Mouse (Mus musculus): Measurements from ENCODE around the gene Abtb1. TPM values are rescaled to one million over a fixed set of nuclear protein-coding genes. Genes with fewer than 3 reads are reported as not detected.

Abtb1 gene
- polyA plus RNA-seq, 1 experiment from 2014 or later, result 41.0 TPM

DNA sequence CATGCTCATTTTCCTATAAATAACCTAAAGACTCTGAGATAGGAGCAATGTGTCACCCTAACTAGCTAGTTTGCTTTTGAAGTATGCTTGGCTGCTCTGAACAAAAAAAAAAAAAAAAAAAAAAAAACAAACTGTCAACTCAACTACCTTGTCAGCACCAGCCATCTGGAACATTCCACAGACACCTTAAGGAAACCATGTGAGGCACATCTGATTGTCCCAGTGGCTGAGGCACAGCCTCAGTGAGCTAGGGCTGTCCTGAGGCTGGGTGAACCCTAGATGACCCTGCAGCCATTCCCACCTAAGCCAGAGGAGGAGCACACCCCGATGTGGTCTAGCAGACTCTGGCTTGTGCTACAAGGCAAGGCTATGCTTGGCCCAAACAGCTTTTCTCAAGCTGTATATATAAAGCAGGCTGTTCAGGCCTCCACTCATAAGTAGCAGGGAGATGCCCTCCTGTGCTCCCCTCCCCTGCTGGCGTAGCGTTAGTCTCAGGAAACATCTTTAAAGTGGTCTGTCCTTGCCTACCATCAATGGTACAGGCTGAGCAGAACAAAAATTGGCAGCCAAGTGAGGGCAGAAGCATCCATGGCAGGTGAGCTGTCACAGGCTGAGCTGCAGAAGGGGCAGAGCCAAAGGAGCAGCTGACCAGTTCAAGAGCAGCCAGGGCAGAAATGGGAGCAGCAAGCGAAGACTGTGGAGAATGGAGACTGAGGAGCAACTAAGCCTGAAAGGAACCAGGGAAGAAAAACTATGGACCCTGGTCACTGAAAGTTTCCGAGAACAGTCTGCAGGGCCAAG lies 8.2 kb downstream of the Abtb1 start:
- DNase-seq (ENCODE audit: low spot score) (no peak), ATAC-seq (replicated peaks; ENCODE audit: low FRiP score, low read depth) (peak; percentile 76)
- TF ChIP-seq CTCF (IDR thresholded peaks at IDR 0.05; ENCODE audit: low read depth), result 0 out of 2 replicates have a peak, but pooled peaks have one; percentile 11
- Histone ChIP-seq H3K4me3 (replicated peaks; ENCODE audit: low read depth, low read length) (no peak overlapping the region), H3K9ac (ENCODE audit: low read depth, low read length) (no peak overlapping the region), H3K27me3 (ENCODE audit: insufficient read depth, low read length) (no peaks in the 10 kb centered on the region), H3K4me2 (ENCODE audit: low read length) (no peak overlapping the region), H3K27ac (0 out of 2 replicates have a peak overlapping the region, but pooled peaks have one; percentile 5), H3K36me3 (ENCODE audit: insufficient read depth, low read length) (peaks cover 30% of the 10 kb centered on the region), H3K9me3 (replicated peaks; ENCODE audit: low read length) (no peaks in the 10 kb centered on the region), H3K4me1 (replicated peaks; ENCODE audit: insufficient read depth, low read length) (no peaks in the 10 kb centered on the region)
- 68% methylated on average over 5 of the region's 5 CpGs for WGBS

DNA sequence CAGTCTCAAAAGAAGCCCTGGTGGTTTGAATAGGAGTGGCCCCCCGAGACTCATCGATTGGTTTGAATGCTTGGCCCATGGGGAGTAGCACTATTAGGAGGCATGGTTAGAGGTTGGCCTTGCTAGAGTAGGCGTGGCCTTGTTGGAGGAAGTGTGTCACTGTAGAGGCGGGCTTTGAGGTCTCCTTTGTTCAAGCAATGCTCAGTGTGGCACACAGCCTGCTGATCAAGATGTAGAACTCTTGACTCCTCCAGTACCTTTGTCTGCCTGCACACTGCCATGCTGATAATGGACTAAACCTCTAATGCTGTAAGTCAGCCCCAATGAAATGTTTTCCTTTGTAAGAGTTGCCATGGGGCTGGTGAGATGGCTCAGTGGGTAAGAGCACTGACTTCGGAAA lies 9.1 kb downstream of the Abtb1 start:
- Histone ChIP-seq H3K27ac (no peak overlapping the region), H3K4me3 (replicated peaks; ENCODE audit: low read depth, low read length) (no peak overlapping the region), H3K9me3 (replicated peaks; ENCODE audit: low read length) (no peaks in the 10 kb centered on the region), H3K36me3 (ENCODE audit: insufficient read depth, low read length) (peaks cover 21% of the 10 kb centered on the region), H3K9ac (ENCODE audit: low read depth, low read length) (no peak overlapping the region), H3K27me3 (ENCODE audit: insufficient read depth, low read length) (no peaks in the 10 kb centered on the region), H3K4me1 (replicated peaks; ENCODE audit: insufficient read depth, low read length) (no peaks in the 10 kb centered on the region), H3K4me2 (ENCODE audit: low read length) (no peak overlapping the region)
- 83% methylated on average over 5 of the region's 5 CpGs for WGBS
- DNase-seq (ENCODE audit: low spot score) (no peak), ATAC-seq (replicated peaks; ENCODE audit: low FRiP score, low read depth) (0 out of 2 replicates have a peak, but pooled peaks have one; percentile 15)
- no peak for TF ChIP-seq CTCF (IDR thresholded peaks at IDR 0.05; ENCODE audit: low read depth)

DNA sequence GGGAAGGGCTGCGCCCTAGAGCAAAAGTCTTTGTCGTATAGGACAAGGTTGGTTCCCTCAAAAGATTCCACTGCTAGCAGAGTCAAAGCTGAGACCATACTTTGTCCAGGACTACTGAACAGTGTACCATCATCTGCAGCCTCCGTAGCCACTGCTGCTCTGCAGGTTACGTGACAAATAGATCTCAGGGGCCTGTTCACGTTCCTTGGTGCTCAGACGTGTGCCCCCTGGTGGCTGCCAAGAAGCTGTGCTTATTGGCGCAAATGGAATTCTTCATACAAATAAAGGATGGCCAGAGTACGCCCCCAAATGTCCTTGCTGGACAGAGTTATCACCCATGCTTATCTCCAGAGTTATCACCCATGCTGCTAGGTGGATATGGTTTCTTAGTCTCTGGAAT lies 10.3 kb downstream of the Abtb1 start:
- no peaks in the 10 kb centered on the region for H3K27me3 ChIP-seq (ENCODE audit: insufficient read depth, low read length)
- no peak for ATAC-seq (replicated peaks; ENCODE audit: low FRiP score, low read depth)
- H3K4me1 ChIP-seq (replicated peaks; ENCODE audit: insufficient read depth, low read length), result no peaks in the 10 kb centered on the region
- WGBS, result 26% methylated on average over 8 of the region's 8 CpGs
- H3K9ac ChIP-seq (ENCODE audit: low read depth, low read length), result no peak overlapping the region
- H3K9me3 ChIP-seq (replicated peaks; ENCODE audit: low read length), result no peaks in the 10 kb centered on the region
- H3K4me3 ChIP-seq (replicated peaks; ENCODE audit: low read depth, low read length), result no peak overlapping the region
- peaks cover 10% of the 10 kb centered on the region; the same call in 1 of the 2 replicates for H3K36me3 ChIP-seq (ENCODE audit: insufficient read depth, low read length)
- TF ChIP-seq CTCF (IDR thresholded peaks at IDR 0.05; ENCODE audit: low read depth), result peak; percentile 88
- DNase-seq (ENCODE audit: low spot score), result peak; percentile 92
- H3K4me2 ChIP-seq (ENCODE audit: low read length), result no peak overlapping the region
- no peak overlapping the region for H3K27ac ChIP-seq

DNA sequence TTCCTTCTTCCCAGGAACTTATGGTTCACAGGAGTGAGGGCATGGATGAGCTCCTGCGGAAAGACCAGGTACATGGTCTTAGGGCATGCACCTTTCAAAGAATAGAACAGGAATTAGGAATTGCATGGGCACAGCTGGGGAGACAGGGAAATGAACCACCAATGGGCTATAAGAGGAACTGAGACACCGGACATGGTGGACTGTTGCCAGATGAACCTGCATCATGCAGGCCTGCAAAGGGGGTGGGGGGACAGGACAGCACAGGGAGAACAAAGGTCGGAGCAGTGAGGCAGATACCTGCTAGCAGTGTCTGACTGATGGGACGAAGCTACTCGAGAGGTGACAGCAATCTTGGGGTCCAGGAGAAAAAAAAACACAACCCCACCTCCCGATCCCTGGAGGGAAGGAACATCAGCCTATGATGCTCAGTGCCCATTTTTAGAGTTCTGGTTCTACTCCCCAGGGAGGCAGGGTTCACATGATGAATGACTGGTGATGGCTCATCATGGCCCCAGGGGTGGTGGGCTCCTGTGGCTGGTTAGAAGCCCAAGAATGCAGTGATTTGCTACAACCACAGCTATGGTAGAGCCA lies 11.6 kb downstream of the Abtb1 start:
- no peaks in the 10 kb centered on the region for H3K27me3 ChIP-seq (ENCODE audit: insufficient read depth, low read length)
- H3K36me3 ChIP-seq (ENCODE audit: insufficient read depth, low read length), result no peaks in the 10 kb centered on the region
- 88% methylated on average over 6 of the region's 6 CpGs for WGBS
- no peaks in the 10 kb centered on the region for H3K9me3 ChIP-seq (replicated peaks; ENCODE audit: low read length)
- no peak for TF ChIP-seq CTCF (IDR thresholded peaks at IDR 0.05; ENCODE audit: low read depth)
- DNase-seq (ENCODE audit: low spot score) (no peak), ATAC-seq (replicated peaks; ENCODE audit: low FRiP score, low read depth) (no peak)
- H3K4me2 ChIP-seq (ENCODE audit: low read length), result no peak overlapping the region
- H3K9ac ChIP-seq (ENCODE audit: low read depth, low read length), result no peak overlapping the region
- H3K4me3 ChIP-seq (replicated peaks; ENCODE audit: low read depth, low read length), result no peak overlapping the region
- no peaks in the 10 kb centered on the region for H3K4me1 ChIP-seq (replicated peaks; ENCODE audit: insufficient read depth, low read length)
- no peak overlapping the region for H3K27ac ChIP-seq

DNA sequence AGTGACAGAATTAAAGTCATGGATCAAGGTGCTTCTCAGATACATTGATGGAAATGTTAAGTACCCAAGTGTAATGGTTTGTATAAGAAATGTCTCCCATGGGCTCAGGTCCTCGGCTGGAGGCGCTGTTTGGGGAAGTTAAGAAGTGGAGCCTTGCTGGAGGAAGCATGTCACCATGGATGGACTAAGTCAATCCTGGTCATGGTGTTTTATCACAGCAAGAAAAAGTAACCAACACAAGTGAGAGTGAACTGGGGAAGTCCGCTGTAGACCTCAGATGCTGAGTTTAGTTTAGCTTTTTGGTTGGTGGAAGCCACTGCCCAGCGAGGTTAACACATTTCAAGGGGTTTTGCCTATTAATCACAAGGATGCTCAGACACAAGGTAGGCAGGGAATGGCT lies 12.2 kb downstream of the Abtb1 start:
- ATAC-seq (replicated peaks; ENCODE audit: low FRiP score, low read depth), result no peak

DNA sequence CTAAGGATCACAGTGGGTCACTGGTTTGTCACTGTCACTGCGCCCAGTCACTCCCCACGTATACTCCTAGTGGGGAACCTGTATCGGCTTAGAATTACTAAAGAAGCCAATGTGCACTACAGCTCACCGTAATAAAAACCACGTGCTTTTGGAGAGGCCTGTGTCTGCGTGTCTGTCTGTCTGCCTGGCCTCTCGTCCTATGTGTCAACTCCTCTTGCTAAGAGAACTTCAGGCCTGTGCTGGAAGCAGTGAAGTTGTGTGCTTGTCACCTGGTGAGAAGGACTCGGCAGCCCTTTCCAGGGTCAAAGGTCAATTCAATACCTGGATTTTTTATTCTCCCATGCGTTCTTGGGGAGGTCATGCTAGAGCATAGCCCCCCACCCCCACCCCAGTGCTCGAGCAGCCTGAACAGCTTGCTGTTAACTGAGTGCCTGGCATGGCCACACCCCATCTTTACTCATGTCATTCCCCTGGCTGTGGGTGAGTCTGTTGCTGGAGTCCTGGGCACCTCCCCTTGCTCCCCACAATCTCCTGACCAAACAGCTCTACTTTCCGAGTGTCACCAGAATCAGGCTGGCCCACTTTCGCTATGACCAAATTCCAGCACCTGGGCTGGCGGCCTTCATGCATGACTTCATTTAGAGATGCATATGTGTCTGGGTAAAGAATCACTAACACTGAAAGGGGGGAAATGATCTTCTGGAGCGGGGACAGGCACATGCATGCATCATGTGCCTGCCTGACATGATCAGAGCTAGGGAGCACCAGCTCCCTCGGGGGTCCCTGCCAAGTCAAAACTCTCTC lies 13.4 kb downstream of the Abtb1 start:
- H3K4me1 ChIP-seq (replicated peaks; ENCODE audit: insufficient read depth, low read length), result no peaks in the 10 kb centered on the region
- DNase-seq (ENCODE audit: low spot score) (no peak), ATAC-seq (replicated peaks; ENCODE audit: low FRiP score, low read depth) (no peak)
- WGBS, result 55% methylated on average over 15 of the region's 15 CpGs
- no peak overlapping the region for H3K27ac ChIP-seq
- no peak overlapping the region for H3K4me2 ChIP-seq (ENCODE audit: low read length)
- no peaks in the 10 kb centered on the region for H3K9me3 ChIP-seq (replicated peaks; ENCODE audit: low read length)
- no peak overlapping the region for H3K4me3 ChIP-seq (replicated peaks; ENCODE audit: low read depth, low read length)
- no peaks in the 10 kb centered on the region for H3K27me3 ChIP-seq (ENCODE audit: insufficient read depth, low read length)
- H3K36me3 ChIP-seq (ENCODE audit: insufficient read depth, low read length), result no peaks in the 10 kb centered on the region
- TF ChIP-seq CTCF (IDR thresholded peaks at IDR 0.05; ENCODE audit: low read depth), result no peak
- no peak overlapping the region for H3K9ac ChIP-seq (ENCODE audit: low read depth, low read length)

More for the DNA sequence above, 12.2 kb downstream of the Abtb1 start:
- Histone ChIP-seq H3K27me3 (ENCODE audit: insufficient read depth, low read length) (no peaks in the 10 kb centered on the region), H3K4me2 (ENCODE audit: low read length) (no peak overlapping the region), H3K9me3 (replicated peaks; ENCODE audit: low read length) (no peaks in the 10 kb centered on the region), H3K4me1 (replicated peaks; ENCODE audit: insufficient read depth, low read length) (no peaks in the 10 kb centered on the region), H3K9ac (ENCODE audit: low read depth, low read length) (no peak overlapping the region), H3K27ac (no peak overlapping the region), H3K36me3 (ENCODE audit: insufficient read depth, low read length) (no peaks in the 10 kb centered on the region), H3K4me3 (replicated peaks; ENCODE audit: low read depth, low read length) (no peak overlapping the region)
- no peak for DNase-seq (ENCODE audit: low spot score)
- TF ChIP-seq CTCF (IDR thresholded peaks at IDR 0.05; ENCODE audit: low read depth), result no peak
- WGBS, result 79% methylated on average over 4 of the region's 4 CpGs

All from kidney, postnatal 0 days (tissue).